Mouse (Mus musculus) brain, embryonic 14.5 days (tissue): ENCODE measurements at regions not wholly inside any gene's neighbourhood (a gene's known extent, or its start where the extent isn't known, plus 50 kb on each side); places are given as distances from the start of the nearest gene placed in this dataset.

ENCODE experiments used
- CTCF ChIP-seq: fragments of 200-500 bp; IDR thresholded peaks from 2 replicates; pipeline ENCODE4 v1.5.1; 2012; ENCODE audit warnings: inconsistent platforms, mild to moderate bottlenecking, moderate library complexity, borderline replicate concordance; ENCODE audit not compliant: insufficient read depth, insufficient read length; ENCODE audit errors: extremely low read depth
- POLR2A ChIP-seq: fragments of 200-500 bp; IDR thresholded peaks from 2 replicates; pipeline ENCODE4 v1.6.1; 2012; ENCODE audit warnings: mild to moderate bottlenecking, inconsistent platforms, borderline replicate concordance; ENCODE audit not compliant: poor library complexity, insufficient read depth, insufficient read length, severe bottlenecking; ENCODE audit errors: extremely low read depth

DNA sequence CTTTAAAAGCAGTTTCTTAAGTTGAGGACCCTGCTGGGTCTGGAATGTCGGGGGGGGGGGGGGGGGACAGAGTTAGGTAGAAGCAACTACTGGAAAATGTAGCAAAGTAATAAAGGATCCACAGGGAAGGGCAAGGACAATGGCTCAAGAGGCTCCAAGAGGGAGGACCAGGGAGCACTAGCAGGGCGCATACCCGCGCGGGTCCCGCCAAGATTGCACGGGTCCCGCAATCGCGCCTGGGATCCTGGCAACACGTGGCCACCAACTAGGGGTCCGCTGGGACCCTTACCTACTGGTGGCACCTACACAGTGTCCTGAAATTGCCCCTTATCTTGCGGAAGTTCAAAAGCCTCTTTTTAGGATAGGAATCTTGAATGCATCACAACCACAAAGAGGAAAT, 66.4 kb downstream of the Sox4 start:
- TF ChIP-seq CTCF (no peak), POLR2A (no peak)
